Mouse (Mus musculus): ENCODE measurements around the gene Lingo4.

Gene Lingo4

DNA sequence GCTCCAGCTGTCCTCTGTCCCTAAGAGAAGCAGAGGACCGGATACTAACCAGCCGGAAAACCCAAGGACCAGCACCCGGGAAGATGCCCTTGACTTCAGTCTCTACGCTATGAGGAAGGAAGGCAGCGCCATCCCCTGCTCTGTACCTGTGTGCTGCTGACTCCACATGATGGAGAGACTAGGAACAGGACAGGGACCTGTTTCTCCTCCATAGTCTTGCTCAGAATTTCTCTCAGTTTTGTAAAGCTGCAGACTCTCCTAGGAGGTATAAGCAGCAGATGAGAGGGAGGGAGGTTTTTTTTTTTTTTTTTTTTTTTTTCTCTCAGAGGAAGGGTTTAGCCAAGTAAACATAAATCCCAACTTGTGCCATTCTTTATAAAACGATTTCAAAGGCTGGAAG is at the start of gene Lingo4:
TSS of gene Lingo4 (plus strand) at position 301 of the 400 bp plus-strand sequence.
- DNase-seq, result peak; percentile 40

GRCm38 (mm10) chr3:94360812-94361211 is 37.5 kb upstream of the Lingo4 start:
- DNase-seq, result no peak

DNA sequence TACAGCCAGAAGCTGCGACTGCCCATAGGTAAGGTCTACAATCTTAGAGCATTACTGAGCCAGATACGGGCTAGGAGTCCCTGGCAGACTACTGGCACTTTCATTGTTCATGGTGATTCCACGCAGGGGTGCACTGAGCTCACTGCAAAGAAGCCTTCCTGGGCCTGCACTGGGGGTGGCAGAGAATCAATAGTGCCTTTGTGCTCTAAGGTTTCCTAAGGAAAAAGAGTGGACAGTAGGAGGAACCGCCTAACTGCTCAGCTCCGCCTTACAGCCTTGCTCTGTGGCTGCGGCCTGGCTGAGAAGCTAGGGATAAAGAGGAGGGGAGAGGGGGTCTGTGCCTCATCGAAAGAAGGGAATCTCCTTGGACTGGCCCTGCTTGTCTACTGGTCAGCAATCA is 36.2 kb upstream of the Lingo4 start, which contains the start of gene C2cd4d:
TSS of gene C2cd4d (plus strand) at position 301 of the 400 bp plus-strand sequence.
- no peak for DNase-seq

- no peak for DNase-seq
Measured at GRCm38 (mm10) chr3:94363291-94364153, 34.8 kb upstream of the Lingo4 start.

DNA sequence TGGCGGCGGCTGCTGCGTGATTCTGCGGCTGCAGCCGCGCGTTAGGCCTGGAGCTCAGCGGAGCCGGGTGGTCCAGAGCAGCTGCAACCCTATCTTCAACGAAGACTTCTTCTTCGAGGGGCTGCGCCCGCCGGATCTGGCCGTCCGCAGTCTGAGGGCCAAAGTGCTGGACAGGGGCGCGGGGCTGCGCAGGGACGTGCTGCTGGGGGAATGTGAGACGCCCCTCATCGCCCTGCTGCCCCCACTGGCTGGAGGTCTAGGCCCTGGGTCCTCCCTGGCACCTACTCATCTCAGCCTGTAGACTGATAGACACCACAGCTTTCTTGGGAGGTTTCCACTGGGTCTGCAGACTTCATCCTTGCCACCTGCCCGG is 34.2 kb upstream of the Lingo4 start:
- DNase-seq, result peak; percentile 90

DNA sequence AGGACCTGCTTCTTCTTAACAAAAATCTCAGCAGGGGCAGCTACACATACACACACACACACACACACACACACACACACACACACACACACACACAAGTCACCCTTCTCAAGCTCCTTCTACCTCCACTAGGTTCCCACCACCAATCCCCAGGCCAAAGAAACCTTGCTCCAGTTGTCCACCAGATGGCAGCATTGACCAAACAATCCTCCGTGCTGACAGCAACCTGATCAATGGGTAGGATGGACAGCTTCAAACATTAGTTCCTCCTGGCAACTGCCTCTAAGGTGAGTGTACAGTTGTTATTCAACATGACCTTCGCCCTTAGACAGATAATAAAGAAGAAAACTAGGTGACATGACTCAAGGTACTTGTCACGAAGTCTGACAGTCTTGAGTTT is 31.6 kb upstream of the Lingo4 start:
- DNase-seq, result peak; percentile 93

DNA sequence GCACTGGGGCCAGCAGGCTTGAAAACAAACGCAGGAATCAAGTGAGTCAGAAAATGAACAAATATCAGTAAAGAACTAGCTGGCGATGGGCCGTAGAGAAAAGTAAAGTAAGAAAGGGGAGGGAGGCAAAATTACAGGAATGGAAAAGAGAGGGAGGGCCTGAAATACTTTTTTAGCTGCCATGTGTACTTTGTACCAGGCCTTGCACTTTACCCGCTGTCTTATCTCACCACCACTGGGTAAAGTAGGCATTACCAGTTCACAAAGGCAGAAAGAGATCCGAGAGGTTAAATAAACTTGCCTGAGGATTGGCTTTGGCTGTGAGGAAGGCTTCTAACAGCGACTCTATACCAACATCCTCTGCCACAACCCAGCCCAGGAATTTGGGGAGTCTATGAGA is 30.8 kb upstream of the Lingo4 start:
- no peak for DNase-seq

GRCm38 (mm10) chr3:94368631-94369030 is 29.7 kb upstream of the Lingo4 start:
- no peak for DNase-seq

DNA sequence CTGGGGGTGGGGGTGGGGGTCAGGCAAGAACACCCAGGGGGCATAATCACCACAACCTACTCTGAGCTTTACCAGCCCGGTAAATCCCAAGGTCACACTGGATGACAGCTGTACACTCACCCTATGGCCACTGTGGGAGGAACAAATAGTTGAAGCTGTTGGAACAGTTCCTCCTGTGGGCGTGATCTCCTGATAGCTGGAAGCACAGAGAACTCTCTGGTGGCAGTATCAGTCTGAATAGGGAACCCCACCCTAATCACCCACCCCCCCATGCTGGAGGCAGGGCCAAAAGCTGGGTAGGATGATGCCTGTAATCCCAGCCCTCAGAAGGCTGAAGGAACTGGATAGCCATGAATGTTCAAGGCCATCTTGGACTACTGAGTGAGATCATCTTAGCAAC is 28.6 kb upstream of the Lingo4 start:
- DNase-seq, result no peak

DNA sequence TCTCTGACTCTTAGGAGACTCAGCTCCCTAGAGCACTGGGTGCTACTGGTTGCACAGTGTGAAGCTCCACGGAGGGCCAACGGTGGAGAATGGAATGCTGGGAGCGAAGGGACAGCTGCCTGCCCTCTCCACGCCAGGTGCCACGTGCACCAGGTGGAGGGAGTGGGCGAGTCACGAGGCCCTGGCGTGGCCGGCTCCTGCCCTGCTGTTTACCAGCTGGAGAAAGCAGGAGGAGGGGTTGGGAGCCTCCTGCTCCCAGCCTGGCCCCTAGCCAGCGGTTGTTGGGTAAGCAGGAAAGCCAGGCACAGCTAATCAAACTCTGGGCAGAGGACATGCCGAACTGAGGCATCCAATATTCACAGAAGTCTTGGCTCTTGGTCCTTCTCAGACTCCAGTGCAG is 26.7 kb upstream of the Lingo4 start:
- peak; percentile 99 for DNase-seq

DNA sequence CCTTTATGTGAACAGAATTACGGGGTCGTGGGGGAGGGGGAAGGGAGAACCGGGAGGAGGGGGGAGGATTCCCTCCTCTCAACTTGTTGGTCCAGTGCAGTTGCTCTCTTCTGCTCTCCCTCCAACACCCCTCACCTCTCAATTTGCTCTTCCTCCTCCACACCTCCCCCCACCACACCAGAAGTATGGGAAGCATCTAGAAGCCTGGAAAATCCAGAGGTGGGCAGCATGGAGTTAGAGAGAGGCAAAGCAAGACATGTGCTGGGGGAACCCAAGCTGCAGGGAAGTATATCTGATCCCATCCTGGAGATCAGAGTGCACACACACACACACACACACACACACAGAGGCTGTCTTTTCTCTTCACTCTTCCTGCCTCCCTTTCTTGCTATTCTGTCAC is 26.3 kb upstream of the Lingo4 start:
- DNase-seq, result no peak

- peak; percentile 98 for DNase-seq
Measured at GRCm38 (mm10) chr3:94372641-94373040, 25.7 kb upstream of the Lingo4 start, which contains the start of gene Rorc. Rorc (plus strand) TSS chr3:94372794.

GRCm38 (mm10) chr3:94373090-94373489 is 25.2 kb upstream of the Lingo4 start:
- DNase-seq, result peak; percentile 91

DNA sequence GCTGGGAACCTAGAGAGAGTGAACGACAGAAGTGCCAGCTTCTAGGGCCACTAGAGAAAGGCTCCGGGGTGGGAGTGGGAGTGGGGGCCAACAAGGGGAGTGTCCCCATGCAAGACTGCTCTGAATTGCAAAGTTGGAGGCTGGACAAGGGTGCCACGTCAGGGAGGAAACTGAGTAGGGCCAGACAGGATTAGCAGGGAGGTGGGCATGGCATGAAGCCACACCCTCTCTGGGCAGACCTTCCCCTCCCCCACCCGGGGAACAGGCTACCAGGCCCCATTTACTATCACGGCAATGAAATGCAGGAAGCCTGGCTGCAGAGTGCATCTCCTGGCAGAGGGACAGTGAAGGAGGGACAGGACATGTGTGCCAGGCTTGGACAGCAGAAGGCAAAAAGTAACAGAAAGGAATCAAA is 24.7 kb upstream of the Lingo4 start:
- peak; percentile 90 for DNase-seq

GRCm38 (mm10) chr3:94374636-94375035 is 23.7 kb upstream of the Lingo4 start:
- no peak for DNase-seq

DNA sequence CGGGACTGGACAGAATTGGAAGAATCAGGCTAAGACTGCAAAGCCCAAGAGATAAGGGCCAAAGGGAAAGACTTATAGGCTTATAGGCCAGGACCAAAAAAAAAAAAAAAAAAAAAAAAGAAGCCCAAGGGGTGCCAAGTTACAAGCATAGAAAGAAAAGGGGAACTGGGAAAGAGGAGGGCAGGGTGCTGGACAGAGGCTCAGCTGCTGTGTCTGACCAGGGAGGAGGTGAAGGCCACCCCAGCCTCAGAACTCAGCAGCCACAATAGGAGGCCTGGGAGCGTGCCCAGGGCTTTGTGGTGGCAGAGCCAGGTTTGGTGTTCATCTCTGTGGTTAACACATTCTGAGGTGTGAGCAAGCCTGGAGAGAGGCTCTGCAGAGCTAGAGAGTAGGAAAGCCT is 23.2 kb upstream of the Lingo4 start:
- no peak for DNase-seq

GRCm38 (mm10) chr3:94375861-94376260 is 22.5 kb upstream of the Lingo4 start:
- no peak for DNase-seq

- DNase-seq, result peak; percentile 87
Measured at GRCm38 (mm10) chr3:94377028-94377923, 21.0 kb upstream of the Lingo4 start.

- no peak for DNase-seq
Measured at GRCm38 (mm10) chr3:94379831-94380510, 18.3 kb upstream of the Lingo4 start.

DNA sequence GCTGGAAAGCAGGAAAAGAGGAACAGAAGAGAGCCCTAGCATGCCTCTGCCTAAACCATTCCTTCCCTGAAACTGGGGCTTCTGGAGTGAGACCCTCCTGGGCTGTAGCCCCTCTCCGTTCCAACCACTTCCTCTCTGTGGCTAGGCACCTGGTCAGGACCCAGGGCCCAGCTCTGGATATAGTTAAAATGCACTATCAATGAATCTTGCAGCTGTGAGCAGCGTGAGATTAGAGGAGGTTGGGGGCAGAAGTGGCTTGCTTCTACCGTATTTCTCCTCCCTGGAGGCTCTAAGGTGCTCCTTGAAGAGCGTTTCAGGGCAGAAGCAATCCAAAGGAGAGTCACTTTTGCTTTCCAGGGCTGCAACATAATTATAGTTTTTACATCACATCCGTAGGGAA is 16.0 kb upstream of the Lingo4 start:
- DNase-seq, result no peak

DNA sequence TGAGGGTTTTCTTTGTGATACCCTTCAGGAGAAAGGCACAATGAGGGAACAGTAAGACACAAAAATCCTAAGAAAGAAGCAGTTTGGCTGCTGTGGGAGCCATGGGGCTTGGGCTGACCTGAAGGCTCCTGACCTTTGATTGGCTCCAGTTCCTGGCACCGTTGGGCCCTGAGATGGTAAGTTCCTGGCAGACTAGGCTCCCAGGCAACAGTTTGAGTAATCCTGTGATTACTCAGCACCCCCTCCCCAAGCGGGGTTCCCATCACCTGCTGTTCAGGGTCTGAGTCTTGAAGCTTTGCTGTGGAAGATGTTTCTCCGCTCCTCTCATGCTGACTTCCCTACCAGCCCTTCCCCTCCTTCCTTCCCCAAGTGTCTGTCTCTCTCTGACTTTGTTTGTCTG is 14.8 kb upstream of the Lingo4 start:
- DNase-seq, result no peak

- DNase-seq, result no peak
Measured at GRCm38 (mm10) chr3:94386671-94387070, 11.6 kb upstream of the Lingo4 start.

DNA sequence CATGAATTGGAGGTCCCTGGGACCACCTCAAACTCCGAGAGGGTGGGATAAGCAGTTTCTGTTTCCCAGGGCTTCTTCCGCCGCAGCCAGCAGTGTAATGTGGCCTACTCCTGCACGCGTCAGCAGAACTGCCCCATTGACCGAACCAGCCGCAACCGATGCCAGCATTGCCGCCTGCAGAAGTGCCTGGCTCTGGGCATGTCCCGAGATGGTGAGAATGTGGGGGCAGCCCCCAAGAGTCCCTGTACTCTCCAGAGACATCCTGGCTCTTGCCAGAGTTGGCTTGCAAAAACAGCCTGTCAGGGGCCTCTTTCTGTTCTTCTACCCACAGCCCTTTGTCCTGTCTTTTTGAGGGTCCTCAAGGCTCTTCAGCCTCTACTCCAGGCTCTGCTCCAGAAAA is 10.9 kb upstream of the Lingo4 start:
- DNase-seq, result no peak
